25 mouse cellular contexts compared by ENCODE assay signal in the genomic region with DNA sequence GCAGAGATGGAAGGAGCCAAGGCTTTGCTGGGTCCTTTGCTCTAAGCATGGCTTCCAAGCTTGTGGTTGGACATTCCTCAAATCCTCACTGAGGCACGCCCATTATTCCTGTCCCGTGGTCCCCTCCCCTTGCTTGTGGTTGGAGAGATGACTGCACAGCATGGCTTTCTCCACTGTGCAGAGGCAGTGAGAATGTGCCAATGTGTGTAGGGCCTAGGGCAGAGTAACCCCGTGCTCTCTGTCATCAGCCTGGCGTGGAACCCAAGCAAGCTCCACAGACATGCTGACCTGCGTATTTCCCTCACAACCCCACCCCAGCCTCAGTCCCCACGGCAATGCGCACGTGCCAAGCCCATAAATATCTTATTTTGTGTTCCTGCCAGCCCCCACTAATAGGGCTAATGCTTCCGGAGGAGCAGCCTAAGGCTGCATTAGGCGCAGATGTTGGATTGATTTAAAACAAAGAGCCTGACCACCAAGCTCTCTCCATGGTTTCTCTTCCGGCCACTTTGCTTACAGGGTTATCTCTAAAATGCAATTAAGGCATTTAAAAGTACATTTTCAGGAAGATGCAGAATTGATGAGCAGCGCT.
DNase-seq lines count a peak whose midpoint lies in the region; ATAC-seq and TF ChIP-seq lines count a peak whose summit lies in the region.
"Had no signal": no experiment of that assay in that cellular context is flagged by ENCODE, and none has a peak within 500 bp of the region (broad histone marks: within the 10 kb centered on the region; RNA-seq: fewer than 3 reads in every experiment).

No protein-coding gene starts in this region.

- no peak overlapping the region for H3K9ac ChIP-seq in hindbrain, embryonic 11.5 days (ENCODE audit: low read depth, low read length)
- H3K9ac ChIP-seq in neural tube, embryonic 13.5 days: no peak overlapping the region
- no peak overlapping the region for H3K9ac ChIP-seq in neural tube, embryonic 15.5 days (replicated peaks)
- H3K9ac ChIP-seq in embryonic facial prominence, embryonic 13.5 days: no peak overlapping the region
- H3K9ac ChIP-seq in limb, embryonic 14.5 days (ENCODE audit: low read depth, low read length, severe bottlenecking): no peak overlapping the region
- H3K9ac ChIP-seq: heart, embryonic 15.5 days; liver, embryonic 12.5 days had no signal

- no peak overlapping the region for H3K4me3 ChIP-seq in hindbrain, embryonic 10.5 days
- H3K4me3 ChIP-seq in hindbrain, embryonic 11.5 days (ENCODE audit: low read depth, low read length): no peak overlapping the region
- no peak overlapping the region for H3K4me3 ChIP-seq in neural tube, embryonic 13.5 days
- H3K4me3 ChIP-seq in neural tube, embryonic 15.5 days (replicated peaks): no peak overlapping the region
- H3K4me3 ChIP-seq in embryonic facial prominence, embryonic 13.5 days: no peak overlapping the region
- no peak overlapping the region for H3K4me3 ChIP-seq in limb, embryonic 14.5 days (replicated peaks; ENCODE audit: low read length)
- H3K4me3 ChIP-seq: forebrain, embryonic 10.5 days; heart, embryonic 15.5 days; liver, embryonic 12.5 days; midbrain, embryonic 10.5 days; myocyte had no signal

- peaks cover 3% of the 10 kb centered on the region; the same call in 1 of the 2 replicates for H3K4me1 ChIP-seq in hindbrain, embryonic 10.5 days (replicated peaks)
- H3K4me1 ChIP-seq in hindbrain, embryonic 11.5 days (replicated peaks; ENCODE audit: control insufficient read depth, insufficient read depth, low read length): 0 out of 2 replicates have a peak, but pooled peaks cover 2% of the 10 kb centered on the region
- H3K4me1 ChIP-seq in neural tube, embryonic 13.5 days (replicated peaks): peaks cover 10% of the 10 kb centered on the region; the same call in 1 of the 2 replicates
- H3K4me1 ChIP-seq in neural tube, embryonic 15.5 days: no peaks in the 10 kb centered on the region
- peaks cover 13% of the 10 kb centered on the region for H3K4me1 ChIP-seq in embryonic facial prominence, embryonic 13.5 days
- H3K4me1 ChIP-seq in limb, embryonic 14.5 days (ENCODE audit: control insufficient read depth, insufficient read depth, low read length): 0 out of 2 replicates have a peak, but pooled peaks cover 4% of the 10 kb centered on the region
- H3K4me1 ChIP-seq: liver, embryonic 12.5 days had no signal

- no peak for TF ChIP-seq POLR2A in limb, embryonic 14.5 days (IDR thresholded peaks at IDR 0.05; ENCODE audit: borderline replicate concordance, extremely low read depth, insufficient read depth, insufficient read length)

- WGBS in hindbrain, embryonic 10.5 days: 90% methylated on average over 12 of the region's 12 CpGs
- 87% methylated on average over 12 of the region's 12 CpGs for WGBS in hindbrain, embryonic 11.5 days
- WGBS in neural tube, embryonic 13.5 days: 66% methylated on average over 12 of the region's 12 CpGs
- 62% methylated on average over 12 of the region's 12 CpGs for WGBS in neural tube, embryonic 15.5 days
- WGBS in embryonic facial prominence, embryonic 13.5 days: 75% methylated on average over 12 of the region's 12 CpGs
- WGBS in limb, embryonic 14.5 days: 48% methylated on average over 12 of the region's 12 CpGs

- DNase-seq in hindbrain, embryonic 10.5 days (ENCODE audit: low spot score): no peak
- DNase-seq in hindbrain, embryonic 11.5 days (ENCODE audit: low spot score): no peak
- no peak for DNase-seq in limb, embryonic 14.5 days (ENCODE audit: low spot score)
- DNase-seq in gastrocnemius, postnatal 10 days: no peak
- DNase-seq: cerebellum, adult 9-11 months; gastrocnemius, postnatal 36 days; heart, postnatal 36 days; kidney, adult 11 months; left cerebral cortex, postnatal 4 days; lung, adult 18-20 months; lung, postnatal 10 days; thymus, adult 2 months had no signal

- ATAC-seq in hindbrain, embryonic 11.5 days (ENCODE audit: low FRiP score): no peak
- ATAC-seq in neural tube, embryonic 13.5 days (ENCODE audit: low read depth): peak; percentile 50; the same call in 1 of the 2 replicates
- no peak; the same call in 1 of the 2 replicates for ATAC-seq in neural tube, embryonic 15.5 days (ENCODE audit: low FRiP score)
- ATAC-seq in embryonic facial prominence, embryonic 13.5 days (ENCODE audit: insufficient number of reproducible peaks, insufficient read depth, low FRiP score, low TSS enrichment, low read depth): peak; percentile 33; the same call in 1 of the 2 replicates
- ATAC-seq in limb, embryonic 14.5 days (ENCODE audit: low FRiP score, low read depth): peak; percentile 37; the same call in 1 of the 2 replicates
- ATAC-seq: forebrain, embryonic 16.5 days; hindbrain, postnatal 0 days; liver, embryonic 12.5 days; midbrain, embryonic 16.5 days had no signal

- no peaks in the 10 kb centered on the region for H3K9me3 ChIP-seq in hindbrain, embryonic 10.5 days
- H3K9me3 ChIP-seq in hindbrain, embryonic 11.5 days (ENCODE audit: control insufficient read depth, low read length): no peaks in the 10 kb centered on the region
- H3K9me3 ChIP-seq in neural tube, embryonic 13.5 days: no peaks in the 10 kb centered on the region
- H3K9me3 ChIP-seq in neural tube, embryonic 15.5 days (replicated peaks): no peaks in the 10 kb centered on the region
- H3K9me3 ChIP-seq in embryonic facial prominence, embryonic 13.5 days: no peaks in the 10 kb centered on the region
- H3K9me3 ChIP-seq in limb, embryonic 14.5 days (ENCODE audit: control insufficient read depth, low read length): no peaks in the 10 kb centered on the region
- H3K9me3 ChIP-seq: forebrain, embryonic 10.5 days; heart, embryonic 15.5 days; liver, embryonic 12.5 days; midbrain, embryonic 10.5 days had no signal

- no peaks in the 10 kb centered on the region for H3K36me3 ChIP-seq in hindbrain, embryonic 10.5 days
- no peaks in the 10 kb centered on the region for H3K36me3 ChIP-seq in hindbrain, embryonic 11.5 days (ENCODE audit: control insufficient read depth, insufficient read depth, low read length)
- no peaks in the 10 kb centered on the region for H3K36me3 ChIP-seq in neural tube, embryonic 13.5 days
- H3K36me3 ChIP-seq in neural tube, embryonic 15.5 days: no peaks in the 10 kb centered on the region
- no peaks in the 10 kb centered on the region for H3K36me3 ChIP-seq in embryonic facial prominence, embryonic 13.5 days
- no peaks in the 10 kb centered on the region for H3K36me3 ChIP-seq in limb, embryonic 14.5 days (ENCODE audit: control insufficient read depth, insufficient read depth, low read length)
- H3K36me3 ChIP-seq: forebrain, embryonic 10.5 days; heart, embryonic 15.5 days; liver, embryonic 12.5 days; midbrain, embryonic 10.5 days had no signal

- H3K27ac ChIP-seq in hindbrain, embryonic 10.5 days: 0 out of 2 replicates have a peak overlapping the region, but pooled peaks have one; percentile 8
- no peak overlapping the region for H3K27ac ChIP-seq in hindbrain, embryonic 11.5 days (ENCODE audit: low read depth, low read length)
- H3K27ac ChIP-seq in neural tube, embryonic 13.5 days (replicated peaks): peak overlapping the region; percentile 52; the same call in 1 of the 2 replicates
- H3K27ac ChIP-seq in neural tube, embryonic 15.5 days (replicated peaks): no peak overlapping the region
- no peak overlapping the region for H3K27ac ChIP-seq in embryonic facial prominence, embryonic 13.5 days
- H3K27ac ChIP-seq in limb, embryonic 14.5 days (replicated peaks; ENCODE audit: low read depth, low read length): no peak overlapping the region
- H3K27ac ChIP-seq: forebrain, embryonic 10.5 days; heart, embryonic 15.5 days; hindbrain, postnatal 0 days; kidney, postnatal 0 days; liver, embryonic 12.5 days; midbrain, embryonic 10.5 days; stomach, postnatal 0 days had no signal

- H3K4me2 ChIP-seq in hindbrain, embryonic 11.5 days (replicated peaks; ENCODE audit: low read depth, low read length): no peak overlapping the region
- H3K4me2 ChIP-seq in neural tube, embryonic 13.5 days: no peak overlapping the region
- no peak overlapping the region for H3K4me2 ChIP-seq in neural tube, embryonic 15.5 days
- no peak overlapping the region for H3K4me2 ChIP-seq in embryonic facial prominence, embryonic 13.5 days
- no peak overlapping the region for H3K4me2 ChIP-seq in limb, embryonic 14.5 days (replicated peaks; ENCODE audit: low read depth, low read length, severe bottlenecking)
- H3K4me2 ChIP-seq: heart, embryonic 15.5 days; liver, embryonic 12.5 days had no signal

- H3K27me3 ChIP-seq in hindbrain, embryonic 10.5 days (ENCODE audit: insufficient read depth, poor library complexity, severe bottlenecking): no peaks in the 10 kb centered on the region
- no peaks in the 10 kb centered on the region for H3K27me3 ChIP-seq in hindbrain, embryonic 11.5 days (ENCODE audit: control insufficient read depth, insufficient read depth, low read length)
- no peaks in the 10 kb centered on the region for H3K27me3 ChIP-seq in neural tube, embryonic 13.5 days
- no peaks in the 10 kb centered on the region for H3K27me3 ChIP-seq in neural tube, embryonic 15.5 days (replicated peaks)
- H3K27me3 ChIP-seq in embryonic facial prominence, embryonic 13.5 days: no peaks in the 10 kb centered on the region
- no peaks in the 10 kb centered on the region for H3K27me3 ChIP-seq in limb, embryonic 14.5 days (ENCODE audit: control insufficient read depth, insufficient read depth, low read length)
- H3K27me3 ChIP-seq: liver, embryonic 12.5 days had no signal

Comparison
In these comparisons a context has a peak if more than half of its experiments do, and no peak if none do; other contexts are left out.
1. H3K27ac ChIP-seq: peak in hindbrain, embryonic 10.5 days (single experiment) and neural tube, embryonic 13.5 days (single experiment); none in hindbrain, embryonic 11.5 days (single experiment), neural tube, embryonic 15.5 days (single experiment), embryonic facial prominence, embryonic 13.5 days (single experiment) and limb, embryonic 14.5 days (single experiment).
2. ATAC-seq: peak in neural tube, embryonic 13.5 days (single experiment), embryonic facial prominence, embryonic 13.5 days (single experiment) and limb, embryonic 14.5 days (single experiment); none in hindbrain, embryonic 11.5 days (single experiment) and neural tube, embryonic 15.5 days (single experiment).